Mouse (Mus musculus): ENCODE results near the gene E130218I03Rik. TPM values are rescaled to one million over a fixed set of nuclear protein-coding genes. Genes with fewer than 3 reads are reported as not detected.

E130218I03Rik gene
- total RNA-seq (2021): not detected
- long read RNA-seq, experiment 1: 0 reads
- long read RNA-seq, experiment 2: 0 reads

DNA sequence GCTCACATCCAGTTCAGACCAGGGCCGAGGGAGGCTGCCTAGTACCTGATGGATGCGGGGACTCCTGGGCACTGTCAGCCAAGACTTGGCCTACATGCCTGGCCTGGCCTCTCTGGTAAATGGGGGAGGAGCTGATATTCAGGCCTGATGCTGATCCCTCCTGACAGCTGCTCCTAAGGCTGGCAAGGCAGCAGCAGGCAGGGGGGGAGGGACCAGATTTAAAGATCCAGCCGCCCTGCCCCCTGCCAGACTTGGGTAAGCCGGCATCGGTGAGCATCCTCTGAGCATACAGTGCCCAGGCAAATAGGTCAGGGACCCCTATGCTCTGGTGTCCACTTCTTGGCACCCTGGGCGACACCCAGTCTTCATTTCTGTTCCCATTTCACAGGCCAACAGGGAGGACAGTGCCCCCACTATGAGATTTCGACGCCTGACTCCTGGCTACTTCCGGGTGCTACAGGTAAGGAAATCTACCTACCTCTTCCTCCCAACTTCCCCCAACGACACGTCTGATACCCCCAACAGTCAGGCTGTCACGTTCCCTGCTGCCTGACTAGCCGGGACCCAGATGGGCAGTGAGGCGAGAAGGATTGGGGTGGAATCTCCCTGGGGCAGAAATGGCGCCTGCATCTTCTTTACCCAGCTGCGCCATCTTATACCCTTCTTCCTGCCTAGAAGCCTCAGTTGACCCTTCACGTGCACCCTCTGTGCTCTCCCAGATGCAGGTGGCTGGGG lies at the start of gene E130218I03Rik:
E130218I03Rik (plus strand) TSS at position 147 of the 735 bp plus-strand sequence.
- DNase-seq: no peak

DNA sequence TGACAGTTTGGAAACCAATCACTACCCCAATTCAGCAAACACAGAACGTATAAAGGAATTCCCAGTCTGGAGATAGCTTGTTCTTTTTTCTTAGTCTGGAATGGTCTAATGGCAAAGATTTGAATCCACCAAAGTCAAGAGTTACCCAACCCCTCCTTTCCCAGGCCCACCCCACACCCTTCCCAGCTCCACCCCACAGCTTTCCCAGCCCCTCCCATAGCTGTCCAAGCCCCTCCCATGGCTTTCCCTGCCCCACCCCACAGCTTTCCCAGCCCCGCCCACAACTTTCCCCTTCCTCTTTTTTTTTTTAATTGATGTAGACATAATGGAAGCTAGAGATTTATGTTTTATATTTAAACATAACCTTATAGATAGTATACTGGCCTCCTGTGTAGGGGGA lies 44.1 kb upstream of the E130218I03Rik start:
- DNase-seq: no peak

GRCm38 (mm10) chr4:134202904-134203303 lies 40.6 kb upstream of the E130218I03Rik start, which contains the start of gene Gm7534:
Gene Gm7534, minus strand, starts transcription at chr4:134203004.
- no peak for DNase-seq

DNA sequence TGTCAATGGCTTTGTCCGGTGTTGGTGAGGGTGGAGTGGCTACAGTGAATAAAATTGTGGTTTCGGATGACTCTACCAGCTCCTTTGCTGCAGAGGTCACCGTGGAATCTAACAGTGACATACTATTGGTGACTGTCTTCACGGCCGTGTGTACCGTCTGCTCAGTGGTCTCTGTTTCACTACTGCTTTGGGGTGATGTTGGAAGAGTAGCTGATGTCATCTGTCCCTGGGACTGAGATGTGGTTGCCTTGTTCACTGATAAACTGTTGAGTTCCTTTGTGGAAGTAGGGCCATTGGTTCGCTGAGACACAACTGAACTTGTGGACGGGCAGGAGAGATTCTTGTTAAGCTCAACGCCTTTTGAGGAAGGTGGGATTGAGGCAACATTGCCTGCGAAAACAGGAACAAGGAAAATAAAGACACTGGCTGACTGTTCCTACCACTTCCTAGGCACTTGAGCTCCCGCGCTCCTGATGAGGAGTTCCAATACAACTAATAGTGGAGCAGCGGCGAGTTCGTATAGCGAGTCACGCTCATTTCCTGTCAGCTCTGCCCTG lies 40.0 kb upstream of the E130218I03Rik start:
- DNase-seq: no peak

DNA sequence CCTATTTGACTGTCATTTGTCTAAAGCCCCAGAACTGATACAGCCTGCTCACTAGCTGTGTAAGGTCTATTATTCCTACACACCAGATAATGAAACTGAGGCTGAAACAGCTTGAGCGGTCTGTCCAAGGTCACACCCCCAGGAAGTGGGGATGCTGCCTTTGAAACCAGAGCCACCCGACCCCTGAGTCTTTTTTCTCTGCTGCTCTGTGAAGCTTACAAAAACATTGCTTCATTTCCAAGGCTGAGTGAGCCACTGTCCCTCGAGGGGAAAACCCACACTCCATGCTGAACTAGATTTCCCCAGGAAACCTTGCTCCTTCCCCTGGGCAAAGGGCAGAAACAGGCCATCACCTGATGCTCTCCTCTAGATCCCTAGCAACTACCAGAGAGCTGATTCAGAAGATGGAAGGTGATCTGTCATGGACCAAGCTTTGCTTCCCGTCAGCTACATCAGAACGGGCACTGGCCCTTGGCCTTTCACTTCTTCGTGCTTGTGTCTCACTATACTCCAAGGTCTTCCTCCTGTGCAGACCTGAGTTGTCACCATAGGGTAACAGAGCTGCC lies 36.9 kb upstream of the E130218I03Rik start:
- no peak for DNase-seq

GRCm38 (mm10) chr4:134222793-134223600 lies 20.5 kb upstream of the E130218I03Rik start:
- DNase-seq: no peak

DNA sequence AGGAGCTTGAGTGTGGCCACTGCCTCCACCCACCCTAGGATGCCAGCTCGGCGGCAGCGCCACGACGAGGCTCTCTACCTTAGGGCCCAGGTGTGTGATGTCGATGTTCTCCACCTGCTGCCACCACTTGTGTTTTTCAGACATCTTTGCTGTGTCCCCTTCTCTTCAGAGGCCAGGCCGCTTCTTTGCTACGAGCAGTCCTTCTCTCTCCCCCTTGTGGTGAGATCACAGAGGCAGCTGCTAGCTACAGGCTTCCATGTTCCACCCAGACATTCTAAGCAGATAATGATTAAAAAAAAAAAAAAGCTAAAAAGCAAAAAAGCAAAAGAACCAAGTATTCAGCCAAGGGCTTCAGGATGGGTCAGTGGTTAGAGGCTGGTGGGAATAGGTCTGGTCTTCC lies 16.3 kb upstream of the E130218I03Rik start, which contains the start of gene Catsper4:
Catsper4 (minus strand) TSS at position 190 of the 400 bp plus-strand sequence.
- no peak for DNase-seq

GRCm38 (mm10) chr4:134230431-134230830 lies 13.0 kb upstream of the E130218I03Rik start:
- DNase-seq: no peak

DNA sequence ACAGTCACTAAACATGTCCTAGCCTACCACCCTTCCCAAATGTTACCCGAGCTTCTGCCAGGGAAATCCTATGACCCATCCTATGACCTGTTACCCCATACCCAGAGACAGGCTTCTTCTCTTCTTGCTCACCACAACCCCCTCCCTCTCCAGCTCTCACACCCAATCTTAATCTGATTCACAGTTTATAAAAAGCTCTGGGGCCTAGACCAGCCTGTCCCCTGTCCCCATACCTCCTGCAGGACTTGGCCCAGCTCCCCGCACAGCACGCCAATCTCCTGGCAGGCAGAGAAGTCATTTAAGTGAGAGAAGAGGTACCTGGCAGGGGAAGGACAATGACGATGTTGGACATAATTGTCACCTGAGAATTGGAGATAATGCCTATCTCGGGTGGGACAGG lies 8.6 kb upstream of the E130218I03Rik start:
- DNase-seq: no peak

DNA sequence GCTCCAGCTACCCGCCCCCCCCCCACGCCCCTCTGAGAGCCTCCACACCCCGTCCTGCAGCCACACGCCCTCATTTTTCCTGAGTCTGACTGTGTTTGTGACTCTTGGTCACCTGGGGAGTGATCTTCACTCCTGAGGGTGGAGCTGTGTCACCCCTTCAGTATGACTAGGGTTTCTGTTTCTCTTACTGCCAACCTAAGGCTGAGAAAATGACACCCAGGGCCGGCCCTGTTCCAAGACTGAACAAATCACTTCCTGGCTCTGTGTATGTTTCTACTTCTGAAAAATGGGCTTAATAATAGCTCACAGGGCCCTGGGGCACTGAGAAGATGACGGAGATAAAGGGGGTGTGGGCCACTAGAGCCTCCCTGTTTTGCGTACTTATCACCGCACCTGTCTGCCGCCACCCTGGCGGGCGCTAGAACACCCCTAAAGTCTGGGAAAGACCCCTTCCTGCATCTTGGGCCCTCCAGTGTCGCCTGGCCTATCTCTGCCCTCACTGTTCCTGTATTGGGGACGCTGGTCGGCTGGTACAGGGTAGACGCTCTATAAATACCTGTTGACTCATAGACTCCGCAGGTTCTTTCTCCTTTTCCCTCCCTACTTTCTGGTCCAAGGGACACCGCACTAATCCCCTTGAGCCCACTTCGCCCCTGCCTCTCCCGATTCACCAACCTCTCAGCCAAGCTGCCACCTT lies 5.7 kb upstream of the E130218I03Rik start:
- DNase-seq: no peak

DNA sequence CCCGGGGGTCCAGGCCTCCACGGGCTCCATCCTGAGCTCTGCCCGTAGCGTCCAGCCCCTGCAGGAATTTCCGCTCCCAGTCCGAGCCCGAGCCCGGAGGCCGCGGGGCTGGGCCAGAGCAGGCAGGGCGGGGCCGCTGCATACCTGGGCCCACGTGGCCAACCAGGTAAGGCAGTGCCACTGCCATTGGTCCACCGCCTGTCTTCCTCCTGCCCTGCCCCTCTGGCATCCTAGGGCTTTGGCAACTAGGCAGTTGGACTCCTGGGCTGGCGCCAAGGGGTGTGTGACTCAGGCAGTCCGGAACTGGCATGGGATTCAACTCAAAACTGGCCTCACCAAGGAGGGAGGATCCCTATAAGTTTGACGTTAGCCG lies 5.2 kb upstream of the E130218I03Rik start, which contains the start of gene Cnksr1:
Cnksr1 (minus strand) TSS at position 121 of the 373 bp plus-strand sequence.
- DNase-seq: peak; percentile 77

DNA sequence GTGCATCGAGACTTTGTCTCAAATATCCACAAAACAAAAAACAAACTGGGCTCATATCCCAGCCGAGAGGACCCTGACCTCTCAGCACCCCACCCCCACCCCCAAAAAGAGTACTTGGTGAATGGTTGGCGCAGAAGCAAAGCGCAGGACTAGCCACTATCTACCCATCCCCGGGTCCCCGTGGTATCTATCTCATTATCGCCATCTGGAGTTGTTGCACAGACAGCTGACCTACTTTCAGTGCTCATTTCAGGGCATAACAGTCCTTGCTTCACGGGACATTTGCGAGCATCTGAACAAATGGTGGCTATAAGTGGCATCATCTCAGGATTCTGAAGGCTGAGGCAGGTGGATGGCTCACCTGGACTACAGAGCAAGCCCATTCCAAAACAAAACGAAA lies 4.8 kb upstream of the E130218I03Rik start:
- DNase-seq: no peak

- peak; percentile 98 for DNase-seq
Observed at GRCm38 (mm10) chr4:134245148-134245843, 1.8 kb downstream of the E130218I03Rik start, which contains the start of gene Zfp593. Gene Zfp593, minus strand, starts transcription at chr4:134245592.

DNA sequence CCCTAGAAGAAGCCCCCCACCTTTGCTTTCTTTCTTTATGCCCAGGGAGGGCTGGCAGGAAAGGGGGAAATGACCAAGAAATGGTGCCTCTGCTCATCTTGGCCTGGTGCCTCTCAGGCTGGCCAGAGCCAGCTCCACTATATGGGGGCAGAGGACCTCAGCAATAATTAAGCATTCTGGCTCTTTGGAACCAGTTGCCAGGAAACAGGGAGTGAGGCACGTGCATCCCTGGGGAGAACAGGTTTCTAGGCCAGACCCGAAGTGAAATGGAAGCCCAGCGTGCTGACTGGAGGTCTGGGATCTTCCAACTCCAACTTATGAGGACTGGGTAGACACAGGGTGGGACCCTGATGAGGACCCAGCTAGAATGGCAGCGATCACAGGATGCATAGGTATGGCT lies 2.8 kb downstream of the E130218I03Rik start:
- no peak for DNase-seq

- no peak for DNase-seq
Observed at GRCm38 (mm10) chr4:134246719-134247258, 3.3 kb downstream of the E130218I03Rik start, which contains the start of gene Gm30191. Gene Gm30191, plus strand, starts transcription at chr4:134246935.

GRCm38 (mm10) chr4:134249651-134250050 lies 6.2 kb downstream of the E130218I03Rik start:
- DNase-seq: peak; percentile 87

DNA sequence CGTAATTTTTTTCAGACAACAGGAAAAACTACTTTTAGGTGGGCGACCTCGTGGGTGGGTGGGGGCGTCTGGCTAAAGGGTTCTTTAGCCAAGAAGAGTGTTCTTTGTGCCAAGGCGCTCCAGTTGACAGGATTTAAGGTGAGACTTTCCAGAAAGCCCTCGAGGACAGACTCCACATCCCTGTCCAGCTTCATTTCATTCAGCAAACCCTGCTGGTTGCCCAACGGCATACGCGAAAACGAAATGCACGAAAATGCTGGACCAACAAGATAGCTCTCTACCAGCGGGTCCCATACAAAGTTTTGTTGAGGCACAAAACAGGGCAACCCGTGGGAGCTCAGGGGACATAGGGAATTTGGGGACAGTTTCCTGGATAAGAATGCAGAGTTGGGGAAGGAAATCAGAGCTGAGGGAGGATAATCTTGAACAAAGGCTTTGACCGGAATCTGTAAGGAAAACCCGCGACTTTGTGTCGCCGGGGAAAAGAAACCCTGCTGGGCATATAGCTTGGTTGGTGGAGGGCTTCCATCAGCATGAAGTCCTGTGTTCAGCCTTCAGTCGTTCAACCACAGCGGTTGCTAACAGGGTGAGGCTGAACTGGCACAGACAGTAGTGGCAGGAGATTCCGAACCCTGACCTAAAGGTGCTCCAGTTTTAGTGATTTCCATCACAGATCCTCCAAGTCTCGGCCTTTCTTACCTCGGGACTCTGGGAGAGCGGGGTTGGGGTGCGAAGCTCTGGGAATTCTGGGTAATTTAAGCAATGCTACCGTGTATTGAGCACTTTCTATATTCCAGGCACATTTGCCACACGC lies 6.9 kb downstream of the E130218I03Rik start:
- no peak for DNase-seq

DNA sequence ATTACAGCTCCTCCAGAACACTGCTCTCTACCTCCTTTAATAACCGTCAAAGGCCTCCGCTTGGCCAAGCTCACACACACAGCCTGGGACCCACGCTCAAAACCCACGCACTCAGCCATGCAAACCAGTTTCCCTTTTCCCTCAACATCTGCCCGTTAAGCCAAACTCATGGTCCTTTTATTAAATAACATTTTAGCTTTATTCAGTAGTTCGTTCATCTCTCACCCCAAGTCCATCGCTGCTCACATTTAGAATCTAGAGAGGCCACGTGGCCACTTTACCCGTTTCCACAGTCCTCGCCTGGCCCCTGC lies 7.4 kb downstream of the E130218I03Rik start:
- no peak for DNase-seq

GRCm38 (mm10) chr4:134251241-134252130 lies 8.0 kb downstream of the E130218I03Rik start:
- peak; percentile 36 for DNase-seq
